Mouse (Mus musculus): ENCODE measurements at regions not wholly inside any gene's neighbourhood (a gene's known extent, or its start where the extent isn't known, plus 50 kb on each side); places are given as distances from the start of the nearest gene placed in this dataset.

DNA sequence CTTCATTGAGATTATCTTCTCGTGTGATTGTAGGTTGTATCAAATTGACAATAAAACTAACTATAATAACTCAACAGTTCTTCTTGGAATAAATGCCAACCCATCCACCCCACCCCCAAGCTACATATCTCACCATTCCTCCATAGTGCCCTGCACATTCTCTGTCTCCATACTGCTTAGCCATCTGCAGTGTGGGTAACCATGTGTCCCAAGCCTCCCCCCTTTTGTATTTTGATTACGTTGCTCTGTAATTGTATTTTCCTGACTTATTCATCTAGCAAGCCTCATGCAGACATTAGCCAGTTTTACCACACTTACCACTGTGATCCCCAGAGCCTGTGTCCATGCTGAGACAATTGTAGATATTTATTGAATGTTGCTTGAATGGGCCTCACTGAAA, 129.7 kb upstream of the Smarca2 start:
- TF ChIP-seq CTCF (conservative IDR thresholded peaks at IDR 0.05; ENCODE audit: low read length) (no peak), POU5F1 (IDR thresholded peaks at IDR 0.05; ENCODE audit: borderline replicate concordance, low read length) (no peak)
